Mouse (Mus musculus) cerebellum, postnatal 10 days (tissue): ENCODE measurements around the gene Fads2.
A peak's percentile ranks its signal among the peaks of the same experiment; 100 is the strongest.
"Not testable (repeated sequence)": the region's sequence is repeated elsewhere in the genome, so short reads cannot be mapped to it uniquely, and the experiment has no call there.

Experiments
- DNase-seq, 2 experiments: peaks; one replicate each; pipeline ENCODE4 v3.0.0; 2021; ENCODE audit warnings: mixed read lengths in 2 of 2

Fads2 gene

DNA sequence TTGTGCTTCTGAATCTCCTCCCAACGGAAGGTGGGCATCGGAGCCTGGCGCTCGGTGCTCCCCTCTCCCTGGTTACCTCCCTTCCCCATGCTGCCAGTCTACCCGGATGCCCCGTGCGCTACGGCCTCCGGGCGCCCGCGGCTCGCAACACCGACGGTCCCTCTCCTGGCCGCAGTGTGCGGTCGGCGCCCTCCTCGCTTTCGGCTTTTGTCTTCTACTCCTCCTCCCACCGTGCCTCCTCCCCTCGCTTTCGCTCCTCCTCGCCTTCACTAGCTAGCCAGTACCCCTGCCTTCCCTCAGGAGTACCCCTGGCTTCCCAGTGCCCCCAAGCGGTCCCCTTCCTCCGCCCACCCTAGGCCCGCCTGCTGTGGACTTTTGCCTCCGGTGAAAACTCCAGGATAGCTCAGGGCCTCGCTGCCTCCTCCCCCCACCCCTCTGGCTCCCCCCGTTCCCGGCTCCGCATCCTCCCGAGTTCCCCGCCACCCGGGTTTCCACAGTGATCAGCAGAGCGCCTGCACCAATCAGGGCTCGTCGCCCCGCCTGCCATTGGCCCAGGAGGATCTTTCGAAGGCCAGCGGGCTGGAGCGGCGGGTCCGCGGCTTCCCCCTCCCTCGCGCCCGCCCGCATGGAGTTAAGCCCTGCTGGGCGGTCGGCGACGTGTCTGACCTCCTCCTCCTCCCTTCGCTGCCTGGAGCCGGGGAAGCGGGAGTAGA lies at the start of gene Fads2:
Gene Fads2 (minus strand): TSS at position 406 of the 713 bp plus-strand sequence.
- DNase-seq = peak; percentile 93 to 96

DNA sequence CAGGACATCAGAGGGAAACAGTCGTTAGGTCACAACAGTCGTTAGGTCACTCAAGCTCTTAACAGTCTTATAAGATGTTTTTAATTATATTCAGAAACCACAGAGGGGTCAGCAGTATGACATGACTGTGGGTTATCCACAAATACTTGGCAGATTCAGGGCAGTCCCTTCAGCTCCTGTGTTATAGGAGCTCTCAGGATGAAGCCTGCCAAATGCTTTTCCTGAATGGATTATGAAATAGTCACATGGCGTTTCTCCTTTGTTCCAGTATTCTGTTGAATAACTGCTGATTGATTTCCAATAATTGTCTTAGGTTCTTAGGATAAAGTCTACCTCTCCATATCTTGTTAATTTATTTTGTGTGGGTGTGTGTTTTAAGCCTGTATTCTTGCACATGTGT lies 47.6 kb upstream of the Fads2 start:
- no peak for DNase-seq

- DNase-seq = no peak
Observed at GRCm38 (mm10) chr19:10148555-10148954, 47.0 kb upstream of the Fads2 start.

DNA sequence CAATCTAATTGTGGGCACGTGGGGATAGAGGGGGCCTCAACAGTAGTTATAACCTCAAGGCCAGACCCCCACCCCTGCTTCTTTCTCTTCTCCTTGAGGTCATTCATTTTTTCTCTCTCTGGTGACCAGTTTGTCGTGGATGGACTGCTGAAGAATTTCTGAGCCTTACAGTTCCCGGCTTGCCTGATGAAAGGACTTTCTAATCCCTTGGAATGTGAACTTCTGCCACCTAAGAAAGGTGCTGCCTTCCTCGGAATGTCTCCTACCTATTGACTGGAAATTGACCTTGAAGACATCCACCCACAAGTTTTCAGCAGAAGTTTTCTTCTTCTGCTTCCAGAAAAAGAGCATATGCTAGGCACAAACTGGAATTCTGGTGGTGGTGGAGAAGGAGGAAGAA lies 42.9 kb upstream of the Fads2 start:
- DNase-seq = no peak

- DNase-seq = no peak
Observed at GRCm38 (mm10) chr19:10143667-10144066, 42.1 kb upstream of the Fads2 start.

DNA sequence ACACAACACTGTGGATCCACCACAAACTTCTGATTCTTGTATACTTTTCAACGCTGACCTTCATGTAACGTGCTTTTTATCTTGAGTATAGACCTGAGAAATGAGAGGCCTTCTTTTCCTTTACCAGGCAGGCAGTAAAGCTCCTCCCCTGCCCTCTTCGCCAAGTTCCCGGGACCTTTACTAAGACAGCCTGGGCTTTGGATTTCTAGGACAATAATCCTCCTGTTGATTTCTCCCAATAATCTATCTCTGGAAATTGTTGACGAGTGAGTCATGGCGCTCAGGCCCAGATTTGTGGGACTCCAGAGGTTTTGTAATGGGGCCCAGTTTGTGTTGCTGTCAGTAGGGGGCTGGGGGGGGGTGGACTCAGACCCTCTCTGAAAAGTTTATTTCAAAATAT lies 38.2 kb upstream of the Fads2 start:
- DNase-seq = no peak

DNA sequence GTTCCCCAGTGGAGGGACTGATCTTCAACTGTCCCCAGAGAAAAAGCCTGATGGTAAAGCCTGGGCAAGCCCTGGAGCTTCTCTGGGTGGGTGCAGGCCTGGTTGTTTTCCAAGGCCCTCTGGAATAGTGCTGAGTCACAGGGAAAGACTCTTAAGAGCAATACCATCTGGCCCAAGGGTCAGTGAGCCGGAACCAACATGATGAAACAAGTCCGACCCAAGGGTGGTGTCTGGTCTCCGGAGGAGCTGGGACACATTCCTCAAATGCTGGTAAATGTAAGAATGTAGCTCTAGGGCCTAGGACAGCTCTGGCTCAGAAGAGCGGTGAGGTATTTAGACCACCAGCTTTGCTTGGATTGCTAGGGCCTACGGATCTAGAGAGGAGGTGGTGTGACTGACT lies 35.9 kb upstream of the Fads2 start:
- no peak for DNase-seq

GRCm38 (mm10) chr19:10134692-10135091 lies 33.1 kb upstream of the Fads2 start:
- peak; percentile 46 to 55 for DNase-seq

GRCm38 (mm10) chr19:10129547-10129946 lies 28.0 kb upstream of the Fads2 start:
- not testable (repeated sequence) for DNase-seq

- DNase-seq = no peak
Observed at GRCm38 (mm10) chr19:10126479-10127250, 25.1 kb upstream of the Fads2 start.

GRCm38 (mm10) chr19:10123892-10124634 lies 22.5 kb upstream of the Fads2 start:
- no peak for DNase-seq

DNA sequence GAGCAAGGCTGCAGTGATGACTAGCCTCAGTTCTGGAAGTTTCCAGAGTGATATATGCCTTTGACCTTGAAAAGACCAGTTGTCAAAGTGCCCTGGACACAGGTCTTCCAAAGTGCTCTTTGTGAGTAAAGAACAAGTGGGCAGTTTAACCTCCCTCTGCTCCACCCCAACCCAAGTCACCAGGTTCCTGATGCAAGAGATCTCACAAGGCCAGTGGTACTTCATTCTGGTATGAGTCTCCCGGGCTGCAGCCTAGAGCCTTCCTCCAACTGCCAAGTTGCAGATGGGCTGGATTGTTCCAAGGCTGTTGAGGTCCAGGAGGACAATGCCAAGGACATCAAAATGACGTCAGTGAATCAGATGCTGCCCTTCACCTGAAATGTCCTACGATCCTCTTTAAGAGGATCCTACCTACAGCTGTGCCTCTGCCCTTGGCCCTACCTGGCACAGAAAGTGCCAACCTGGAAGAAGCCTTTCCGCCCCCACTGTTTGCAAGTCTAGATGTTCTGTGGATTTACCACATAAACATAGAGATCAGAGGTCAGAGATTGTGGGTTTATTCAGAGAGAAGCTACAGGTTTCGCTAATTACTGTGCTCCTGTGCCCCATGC lies 20.6 kb upstream of the Fads2 start:
- no peak for DNase-seq

DNA sequence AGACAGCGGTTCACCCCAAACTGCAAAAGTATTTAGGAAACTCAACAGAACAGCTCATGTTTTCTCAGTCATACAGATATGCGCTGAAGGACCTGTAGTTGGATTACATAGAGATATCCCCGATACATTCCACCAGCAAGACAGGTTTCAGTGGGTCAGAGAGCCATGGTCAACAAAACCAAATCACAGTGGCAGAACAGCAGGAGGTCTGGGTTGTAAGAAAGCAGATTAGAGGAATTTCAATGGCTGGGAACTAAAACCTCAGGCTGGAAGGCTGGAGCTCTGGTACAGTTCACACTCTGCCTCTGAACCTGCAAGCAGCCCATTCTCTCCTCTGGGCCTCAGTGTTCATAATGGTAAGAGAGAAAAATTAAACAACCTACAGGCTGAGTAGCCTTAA lies 15.1 kb upstream of the Fads2 start:
- no peak for DNase-seq

- DNase-seq = no peak
Observed at GRCm38 (mm10) chr19:10115373-10116158, 14.0 kb upstream of the Fads2 start.

DNA sequence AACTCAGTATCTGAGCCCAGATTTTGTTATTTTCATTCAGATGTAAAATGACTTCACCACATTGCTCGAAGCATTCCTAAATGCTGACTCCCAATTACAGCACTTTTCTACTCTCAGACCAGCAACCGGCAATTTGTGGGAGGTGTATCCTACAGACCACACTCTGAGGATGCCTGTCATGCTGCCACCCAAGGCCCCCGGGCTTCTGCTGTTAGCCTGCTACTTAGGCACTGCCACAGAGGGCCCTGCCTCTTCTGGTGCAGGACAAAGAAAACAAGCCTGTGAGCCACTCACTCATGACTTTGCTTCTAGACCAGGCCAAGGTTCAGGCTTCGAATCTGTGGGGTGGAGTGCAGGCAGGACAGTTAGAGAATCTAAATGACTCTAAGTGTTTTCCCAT lies 11.4 kb upstream of the Fads2 start:
- DNase-seq = no peak

- DNase-seq = no peak
Observed at GRCm38 (mm10) chr19:10108666-10109065, 7.1 kb upstream of the Fads2 start.

- DNase-seq = no peak
Observed at GRCm38 (mm10) chr19:10108129-10108528, 6.6 kb upstream of the Fads2 start.

DNA sequence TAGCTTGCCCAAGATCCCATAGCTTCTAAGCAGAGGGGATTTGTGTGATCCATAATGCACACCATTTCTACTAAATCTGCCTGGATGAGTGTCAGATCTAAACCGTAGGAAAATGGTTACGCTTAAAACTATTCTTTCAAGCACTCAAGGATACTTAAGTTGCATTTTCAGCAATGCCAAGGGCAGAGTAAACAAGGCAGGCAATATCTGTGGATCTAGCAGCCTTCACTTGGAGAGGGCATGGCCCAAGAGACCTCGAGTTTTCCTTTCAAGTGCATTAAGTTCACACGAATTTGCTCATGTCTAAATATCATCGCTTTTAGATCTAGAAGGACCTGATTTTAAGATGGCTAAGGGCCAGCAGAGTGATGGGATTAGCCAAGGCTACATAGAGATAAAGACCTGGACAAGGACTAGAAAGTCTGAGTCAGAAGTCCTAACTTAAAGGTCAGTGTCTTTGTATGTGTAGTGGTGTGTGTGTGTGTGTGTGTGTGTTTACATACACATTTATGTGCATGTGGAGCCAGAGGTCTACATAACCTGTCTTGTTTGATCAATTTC lies 5.6 kb upstream of the Fads2 start:
- DNase-seq = no peak

DNA sequence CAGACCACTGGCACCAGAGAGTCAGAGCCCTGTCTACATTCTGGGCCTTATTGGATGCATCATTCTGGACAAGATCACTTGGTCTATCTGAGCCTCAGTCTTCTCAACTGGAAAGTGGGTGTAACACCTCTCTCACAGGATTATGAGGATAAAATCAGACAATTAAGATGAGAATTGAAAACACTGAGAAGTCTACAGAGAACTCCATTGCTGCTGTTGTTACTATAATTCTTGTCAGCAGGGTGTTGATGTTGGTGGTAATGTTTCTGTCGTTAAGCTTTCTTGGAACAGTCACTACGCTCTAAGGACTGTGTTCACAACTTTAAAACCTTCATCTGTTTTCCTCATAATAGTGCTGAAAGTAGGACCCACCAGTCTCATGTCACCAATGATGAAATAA lies 5.1 kb upstream of the Fads2 start:
- DNase-seq = no peak

GRCm38 (mm10) chr19:10105034-10105493 lies 3.5 kb upstream of the Fads2 start:
- DNase-seq = no peak

DNA sequence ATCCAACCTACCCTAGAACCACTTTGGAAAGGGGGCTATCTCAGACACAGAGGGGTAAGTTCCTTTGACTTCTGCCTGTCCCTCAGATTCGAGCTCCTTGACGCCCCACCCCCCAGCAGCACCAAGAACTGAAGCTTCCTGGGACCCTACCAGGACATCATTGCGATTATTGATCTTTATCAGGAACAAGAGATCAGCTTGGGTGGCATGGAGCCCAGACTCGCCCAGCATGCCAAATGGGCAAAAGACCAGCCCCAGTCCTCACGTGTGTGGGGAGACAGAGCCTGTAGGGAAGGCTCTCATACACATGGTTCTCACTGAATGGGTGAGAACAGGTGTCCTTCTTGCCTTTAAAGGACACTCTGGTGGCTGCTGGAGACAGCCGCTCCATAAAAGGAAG lies 2.7 kb upstream of the Fads2 start:
- DNase-seq = peak; percentile 46 to 48
